Mouse (Mus musculus) lung, embryonic 15.5 days (tissue): Measurements from ENCODE around the gene Fetub. TPM values are rescaled to one million over a fixed set of nuclear protein-coding genes. Genes with fewer than 3 reads are reported as not detected.

Experiments
- ATAC-seq: fragments of 200-750 bp; cut with Nextera tagmentation; 2 replicates; pipeline ENCODE4 v1.8.0; 2017; ENCODE audit warnings: moderate number of reproducible peaks, borderline replicate concordance; ENCODE audit not compliant: low FRiP score, low TSS enrichment; ENCODE audit errors: extremely low read depth
- H3K27ac ChIP-seq: fragments of 300-500 bp; sonication (generic); 2 replicates; pipeline ENCODE4 v1.5.1; 2015; ENCODE audit warnings: moderate library complexity, mild to moderate bottlenecking, inconsistent platforms
- H3K27me3 ChIP-seq: fragments of 300-500 bp; sonication (generic); 2 replicates; pipeline ENCODE4 v1.6.1; 2015; ENCODE audit warnings: inconsistent platforms
- H3K36me3 ChIP-seq: fragments of 300-500 bp; sonication (generic); 2 replicates; pipeline ENCODE4 v1.6.1; 2015; ENCODE audit warnings: inconsistent platforms
- H3K4me1 ChIP-seq: fragments of 300-500 bp; sonication (generic); 2 replicates; pipeline ENCODE4 v1.6.1; 2015; ENCODE audit warnings: inconsistent platforms
- H3K4me2 ChIP-seq: fragments of 300-500 bp; sonication (generic); 2 replicates; pipeline ENCODE4 v1.6.1; 2015; ENCODE audit warnings: inconsistent platforms, mild to moderate bottlenecking, moderate library complexity
- H3K4me3 ChIP-seq: fragments of 300-500 bp; sonication (generic); 2 replicates; pipeline ENCODE4 v1.5.1; 2015; ENCODE audit warnings: mild to moderate bottlenecking, inconsistent platforms
- H3K9ac ChIP-seq: fragments of 300-500 bp; sonication (generic); 2 replicates; pipeline ENCODE4 v1.6.1; 2015; ENCODE audit warnings: inconsistent platforms
- H3K9me3 ChIP-seq: fragments of 300-500 bp; sonication (generic); 2 replicates; pipeline ENCODE4 v1.6.1; 2016; ENCODE audit warnings: inconsistent platforms
- WGBS: fragments of 180-500 bp; shearing (Covaris S2); methylation state at CpG from one replicate; pipeline ENCODE4 v1.1.7; 2015; 5-methylcytosine and 5-hydroxymethylcytosine counted together
- polyA plus RNA-seq: library from polyadenylated mRNA; unstranded; fragments of >200 nt; fragmentation: Nextera tagmentation; extraction: Ambion mirVana; gene quantifications from 2 replicates; pipeline ENCODE4 v1.2.1, GENCODE M21; 2015

The Fetub gene
- polyA plus RNA-seq, 1 experiment from 2014 or later = not detected

DNA sequence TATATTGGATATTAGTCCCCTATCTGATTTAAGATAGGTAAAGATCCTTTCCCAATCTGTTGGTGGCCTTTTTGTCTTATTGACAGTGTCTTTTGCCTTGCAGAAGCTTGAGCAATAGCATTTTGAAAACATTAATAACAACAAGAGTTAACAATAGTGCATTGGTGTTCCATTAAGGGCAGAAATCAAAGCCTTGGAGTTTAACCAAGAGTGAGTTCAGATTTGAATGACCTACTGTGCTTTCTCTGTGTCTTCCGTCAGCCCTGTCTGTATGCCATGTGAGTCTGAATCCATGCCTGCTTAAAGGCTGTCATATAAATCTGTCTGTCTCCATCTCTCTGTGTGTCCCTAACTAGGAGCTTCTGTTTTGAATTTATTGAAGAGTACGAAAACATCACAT is 29.2 kb downstream of the Fetub start:
- Histone ChIP-seq H3K4me2 (no peak overlapping the region), H3K9ac (no peak overlapping the region), H3K9me3 (no peaks in the 10 kb centered on the region), H3K27me3 (no peaks in the 10 kb centered on the region), H3K4me3 (no peak overlapping the region), H3K27ac (no peak overlapping the region), H3K36me3 (no peaks in the 10 kb centered on the region), H3K4me1 (no peaks in the 10 kb centered on the region)
- no peak for ATAC-seq
- WGBS = 79% methylated on average over 2 of the region's 2 CpGs

GRCm38 (mm10) chr16:22950840-22951395 is 32.8 kb downstream of the Fetub start, which contains the start of gene Hrg:
Gene Hrg (plus strand): TSS chr16:22951072.
- Histone ChIP-seq H3K4me3 (no peak within 1 kb of the TSS), H3K9me3 (no peaks in the 10 kb centered on the region), H3K4me2 (no peak within 1 kb of the TSS), H3K4me1 (no peaks in the 10 kb centered on the region), H3K27me3 (no peaks in the 10 kb centered on the region), H3K9ac (no peak within 1 kb of the TSS), H3K27ac (no peak within 1 kb of the TSS), H3K36me3 (no peaks in the 10 kb centered on the region)
- 91% methylated on average over 6 of the region's 6 CpGs for WGBS
- ATAC-seq = no peak

DNA sequence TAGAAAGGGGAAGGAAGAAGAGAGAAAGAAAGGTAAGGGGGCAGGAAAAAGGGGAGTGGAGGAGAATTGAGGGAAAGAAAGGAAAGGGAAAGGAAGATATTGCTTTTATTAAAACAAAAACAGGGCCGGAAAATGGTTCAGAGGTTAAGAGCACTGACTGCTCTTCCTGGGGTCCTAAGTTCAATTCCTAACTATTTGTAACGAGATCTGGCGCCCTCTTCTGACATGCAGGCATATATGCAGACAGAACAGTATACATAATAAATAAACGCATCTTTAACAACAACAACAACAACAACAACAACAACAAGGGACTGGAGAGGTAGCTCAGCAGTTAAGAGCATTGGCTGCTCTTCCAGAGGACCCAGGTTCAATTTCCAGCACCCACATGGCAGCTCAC is 34.9 kb downstream of the Fetub start:
- H3K4me1 ChIP-seq = no peaks in the 10 kb centered on the region
- H3K36me3 ChIP-seq = no peaks in the 10 kb centered on the region
- ATAC-seq = no peak
- no peak overlapping the region for H3K9ac ChIP-seq
- H3K9me3 ChIP-seq = no peaks in the 10 kb centered on the region
- H3K4me2 ChIP-seq = no peak overlapping the region
- 30% methylated on average over 4 of the region's 4 CpGs for WGBS
- H3K27ac ChIP-seq = no peak overlapping the region
- no peaks in the 10 kb centered on the region for H3K27me3 ChIP-seq
- H3K4me3 ChIP-seq = no peak overlapping the region

DNA sequence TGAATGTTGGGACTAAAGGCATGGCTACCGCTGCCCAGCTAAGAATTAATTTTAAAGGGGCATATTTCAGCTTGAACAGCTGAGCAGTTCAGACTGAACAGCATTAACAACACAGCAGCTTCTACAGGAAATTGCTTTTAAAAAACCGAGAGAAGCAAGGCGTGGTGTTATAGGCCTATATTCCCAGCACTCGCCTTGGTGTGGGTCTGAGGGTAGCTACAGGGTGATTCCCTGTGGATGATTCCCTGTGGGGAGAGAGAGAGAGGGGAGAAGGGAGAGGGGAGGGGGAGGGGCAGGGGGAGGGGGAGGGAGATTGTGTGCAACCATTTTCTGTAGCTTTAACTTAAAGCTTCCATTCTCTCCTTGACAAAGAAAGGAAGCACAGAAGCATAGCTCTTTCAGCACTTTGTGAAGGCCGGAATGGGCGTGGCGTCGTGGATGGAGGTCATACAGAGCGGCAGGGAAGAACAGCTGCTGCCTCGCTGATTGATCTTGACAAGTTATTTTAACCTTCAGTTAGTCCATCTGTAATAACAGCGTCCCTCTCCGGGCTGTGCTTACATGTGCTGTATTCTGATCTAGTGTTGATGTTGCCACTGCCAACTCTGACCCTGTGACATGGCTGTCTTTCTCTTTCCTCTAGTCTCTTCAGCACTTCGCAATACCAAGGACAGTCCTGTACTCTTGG is 37.4 kb downstream of the Fetub start:
- no peaks in the 10 kb centered on the region for H3K27me3 ChIP-seq
- no peak for ATAC-seq
- 56% methylated on average over 13 of the region's 13 CpGs for WGBS
- H3K9ac ChIP-seq = no peak overlapping the region
- no peak overlapping the region for H3K4me3 ChIP-seq
- H3K4me1 ChIP-seq = no peaks in the 10 kb centered on the region
- H3K9me3 ChIP-seq = no peaks in the 10 kb centered on the region
- no peaks in the 10 kb centered on the region for H3K36me3 ChIP-seq
- no peak overlapping the region for H3K4me2 ChIP-seq
- H3K27ac ChIP-seq = no peak overlapping the region

GRCm38 (mm10) chr16:22956085-22956439 is 37.9 kb downstream of the Fetub start:
- Histone ChIP-seq H3K4me3 (no peak overlapping the region), H3K27me3 (no peaks in the 10 kb centered on the region), H3K9me3 (no peaks in the 10 kb centered on the region), H3K36me3 (no peaks in the 10 kb centered on the region), H3K9ac (no peak overlapping the region), H3K4me2 (no peak overlapping the region), H3K4me1 (no peaks in the 10 kb centered on the region), H3K27ac (no peak overlapping the region)
- 82% methylated on average over 11 of the region's 11 CpGs for whole genome bisulfite sequencing
- ATAC-seq = no peak

DNA sequence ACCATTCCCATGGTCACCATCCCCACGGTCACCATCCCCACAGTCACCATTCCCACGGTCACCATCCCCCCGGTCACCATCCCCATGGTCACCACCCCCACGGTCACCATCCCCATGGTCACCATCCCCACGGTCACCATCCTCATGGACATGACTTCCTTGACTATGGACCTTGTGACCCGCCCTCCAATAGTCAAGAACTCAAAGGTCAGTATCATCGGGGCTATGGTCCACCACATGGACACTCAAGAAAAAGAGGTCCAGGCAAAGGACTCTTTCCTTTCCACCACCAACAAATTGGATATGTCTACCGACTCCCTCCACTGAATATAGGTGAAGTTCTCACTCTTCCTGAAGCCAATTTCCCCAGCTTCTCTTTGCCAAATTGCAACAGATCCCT is 42.9 kb downstream of the Fetub start:
- H3K4me2 ChIP-seq = no peak overlapping the region
- WGBS = 88% methylated on average over 8 of the region's 8 CpGs
- H3K9ac ChIP-seq = no peak overlapping the region

DNA sequence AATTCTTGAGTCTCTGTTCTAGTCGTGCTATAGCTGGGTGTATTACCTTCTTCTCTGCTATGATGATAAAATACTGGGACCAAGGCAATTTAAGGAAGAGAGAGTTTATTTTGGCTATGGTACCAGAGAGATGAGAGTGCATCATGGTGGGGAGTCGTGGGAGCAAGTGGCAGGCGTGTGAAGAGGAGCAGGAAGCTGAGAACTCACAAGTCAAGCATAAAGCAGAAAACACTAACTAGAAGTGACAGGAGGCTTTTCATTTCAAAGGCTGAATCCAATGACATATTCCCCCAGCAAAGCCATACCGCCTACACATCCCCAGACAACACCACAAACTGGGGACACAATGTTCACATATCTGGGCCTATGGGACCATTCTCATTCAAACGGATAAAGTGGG is 44.1 kb downstream of the Fetub start:
- ATAC-seq = no peak
- H3K9me3 ChIP-seq = no peaks in the 10 kb centered on the region
- H3K36me3 ChIP-seq = no peaks in the 10 kb centered on the region
- no peaks in the 10 kb centered on the region for H3K4me1 ChIP-seq
- WGBS = 69% methylated on average over 5 of the region's 5 CpGs
- no peak overlapping the region for H3K4me2 ChIP-seq
- H3K4me3 ChIP-seq = no peak overlapping the region
- H3K9ac ChIP-seq = no peak overlapping the region
- no peak overlapping the region for H3K27ac ChIP-seq
- H3K27me3 ChIP-seq = no peaks in the 10 kb centered on the region

More for the DNA sequence above, 42.9 kb downstream of the Fetub start:
- no peaks in the 10 kb centered on the region for H3K27me3 ChIP-seq
- H3K27ac ChIP-seq = no peak overlapping the region
- no peak overlapping the region for H3K4me3 ChIP-seq
- H3K9me3 ChIP-seq = no peaks in the 10 kb centered on the region
- H3K36me3 ChIP-seq = no peaks in the 10 kb centered on the region
- no peaks in the 10 kb centered on the region for H3K4me1 ChIP-seq
- ATAC-seq = no peak

GRCm38 (mm10) chr16:22963293-22963692 is 45.2 kb downstream of the Fetub start:
- Histone ChIP-seq H3K4me2 (no peak overlapping the region), H3K4me1 (no peaks in the 10 kb centered on the region), H3K27ac (no peak overlapping the region), H3K9me3 (no peaks in the 10 kb centered on the region), H3K27me3 (no peaks in the 10 kb centered on the region), H3K4me3 (no peak overlapping the region), H3K36me3 (no peaks in the 10 kb centered on the region), H3K9ac (no peak overlapping the region)
- ATAC-seq = no peak

DNA sequence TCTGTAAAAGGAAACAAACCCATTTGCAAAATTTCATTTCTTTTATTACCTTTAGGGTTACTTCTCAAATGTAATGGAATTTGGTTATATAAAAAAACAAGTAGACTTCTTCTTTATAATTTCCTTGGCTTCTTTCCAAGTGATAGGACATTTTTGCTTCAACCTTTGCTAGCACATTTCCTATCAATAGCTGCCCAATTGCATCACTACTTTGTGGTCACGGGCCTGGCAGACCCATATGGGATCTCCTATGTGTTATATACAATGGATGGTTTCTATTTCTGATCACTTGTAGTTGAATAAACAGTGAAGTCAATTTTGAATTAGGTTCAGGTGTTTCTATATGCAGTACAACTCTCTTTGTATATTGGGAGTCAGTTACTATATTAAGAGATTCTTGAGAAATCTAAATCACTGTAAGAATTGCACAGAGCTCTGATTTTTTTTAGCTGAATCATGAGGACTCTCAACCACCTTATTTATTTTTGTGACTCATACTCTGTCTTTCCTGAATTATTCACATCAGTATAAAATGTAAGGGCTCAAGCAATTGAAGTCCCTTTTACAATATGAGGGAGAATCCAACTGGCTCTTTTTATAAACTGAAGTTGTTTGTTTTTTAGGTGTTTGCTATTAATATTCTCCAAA is 49.4 kb downstream of the Fetub start:
- H3K9me3 ChIP-seq = no peaks in the 10 kb centered on the region
- no peaks in the 10 kb centered on the region for H3K27me3 ChIP-seq
- 56% methylated on average over 1 of the region's 1 CpGs for WGBS
- H3K4me3 ChIP-seq = no peak overlapping the region
- no peak overlapping the region for H3K27ac ChIP-seq
- no peak overlapping the region for H3K9ac ChIP-seq
- no peak for ATAC-seq
- H3K4me1 ChIP-seq = no peaks in the 10 kb centered on the region
- H3K4me2 ChIP-seq = no peak overlapping the region
- H3K36me3 ChIP-seq = no peaks in the 10 kb centered on the region

Other genes with a start within 250 kb of the Fetub start
- not detected in 2 replicates for gene Crygs, start 106.8 kb upstream of the Fetub start, polyA plus RNA-seq
- 25.6 and 26.9 TPM in 2 replicates for gene Tbccd1, start 60.7 kb upstream of the Fetub start, polyA plus RNA-seq
- gene Dnajb11, start 60.5 kb upstream of the Fetub start, polyA plus RNA-seq = 109 and 111 TPM in 2 replicates
- 2.9 and 11.2 TPM in 2 replicates for gene Ahsg, start 27.1 kb upstream of the Fetub start, polyA plus RNA-seq
- gene Hrg, start 32.7 kb downstream of the Fetub start, polyA plus RNA-seq = not detected in 2 replicates
- gene Kng2, start 111.1 kb downstream of the Fetub start, polyA plus RNA-seq = 0.16 and 0.31 TPM in 2 replicates
- gene Kng1, start 139.5 kb downstream of the Fetub start, polyA plus RNA-seq = 0.59 and 4.1 TPM in 2 replicates
- gene Eif4a2, start 189.1 kb downstream of the Fetub start, polyA plus RNA-seq = 202 and 203 TPM in 2 replicates
- gene Rfc4, start 209.4 kb downstream of the Fetub start, polyA plus RNA-seq = 135 and 138 TPM in 2 replicates
- gene Adipoq, start 228.2 kb downstream of the Fetub start, polyA plus RNA-seq = 0.19 TPM in 1 of 2 replicates, not detected in the other